Mouse (Mus musculus): ENCODE data around the gene Sec14l1.

Gene Sec14l1

GRCm38 (mm10) chr11:117087036-117087799 lies 27.8 kb upstream of the Sec14l1 start:
- 84% methylated on average over 9 of the region's 9 CpGs for WGBS

GRCm38 (mm10) chr11:117088271-117088991 lies 26.5 kb upstream of the Sec14l1 start:
- 72% methylated on average over 13 of the region's 13 CpGs for WGBS

- 76% methylated on average over 9 of the region's 9 CpGs for WGBS
These were observed 25.1 kb upstream of the Sec14l1 start for GRCm38 (mm10) chr11:117089673-117090419.

DNA sequence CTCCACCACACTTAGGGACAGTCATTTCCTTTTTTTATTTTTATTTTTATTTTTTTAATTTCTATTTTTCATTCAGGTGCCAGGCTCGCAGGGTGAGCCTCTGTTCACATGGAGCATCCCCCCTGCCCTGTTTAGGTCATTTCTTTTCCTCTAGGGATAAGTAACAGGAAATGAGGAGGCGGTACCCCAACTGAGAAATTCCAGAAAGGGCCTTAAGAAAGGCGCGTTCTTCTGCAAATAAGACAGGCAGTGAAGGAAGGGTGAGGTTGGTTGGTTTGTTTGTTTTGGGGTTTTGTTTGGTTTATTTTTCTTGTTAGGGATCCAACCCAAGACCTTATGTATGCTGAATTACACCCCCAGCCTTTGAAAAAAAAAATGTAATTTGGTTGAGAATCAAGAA lies 23.6 kb upstream of the Sec14l1 start:
- WGBS = 65% methylated on average over 4 of the region's 4 CpGs

- WGBS = 41% methylated on average over 22 of the region's 22 CpGs
These were observed 23.1 kb upstream of the Sec14l1 start for GRCm38 (mm10) chr11:117091845-117092244.

GRCm38 (mm10) chr11:117092711-117093110 lies 22.3 kb upstream of the Sec14l1 start:
- WGBS = 74% methylated on average over 8 of the region's 8 CpGs

DNA sequence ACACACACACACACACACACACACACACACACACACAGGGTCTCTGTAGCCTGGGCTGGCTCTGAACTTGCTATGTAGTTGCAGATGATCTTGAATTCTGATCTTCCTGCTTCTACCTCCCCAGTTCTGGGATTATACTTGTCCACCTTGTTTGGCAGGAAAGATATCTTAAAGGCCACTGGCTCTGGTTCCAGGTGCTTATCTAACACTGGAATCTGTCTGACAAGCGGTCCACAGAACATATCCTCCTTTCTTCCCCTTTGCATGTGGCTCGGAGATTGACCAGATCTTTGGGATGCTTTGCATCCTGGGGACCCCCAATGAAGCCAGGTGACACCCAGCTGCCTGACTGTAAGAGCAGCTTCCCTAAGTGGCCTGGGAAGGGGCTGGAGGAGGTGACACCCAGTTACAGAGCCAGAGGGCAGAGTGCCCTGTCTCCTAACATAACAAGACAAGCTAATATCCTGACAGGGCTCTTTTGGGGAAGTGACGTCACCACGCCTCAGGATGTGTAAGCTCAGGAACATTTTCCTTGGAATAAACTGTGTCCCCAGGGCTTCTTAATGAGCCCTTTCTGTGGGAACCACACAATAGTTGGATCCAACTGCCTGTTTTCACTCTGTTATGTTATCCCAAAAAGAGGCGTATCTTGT lies 20.9 kb upstream of the Sec14l1 start:
- WGBS = 69% methylated on average over 5 of the region's 5 CpGs

DNA sequence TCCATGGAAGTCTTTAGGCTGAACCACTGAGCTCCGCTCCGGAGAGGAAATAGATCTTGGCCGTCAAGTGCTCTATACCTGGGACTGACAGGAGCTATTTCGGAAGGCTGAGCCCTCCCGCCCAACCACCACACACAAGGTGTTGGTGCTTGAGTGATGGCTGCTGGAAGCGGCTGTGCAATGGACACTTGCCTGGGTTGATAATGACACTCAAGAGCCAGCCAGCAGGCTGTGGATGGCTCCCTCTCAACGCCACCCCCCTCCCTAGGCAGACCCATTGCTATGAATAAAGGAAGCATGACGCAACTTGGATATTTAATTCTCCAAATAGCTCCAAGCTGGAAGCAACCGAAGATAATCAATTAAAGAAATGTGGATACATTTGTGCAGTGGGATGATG lies 20.3 kb upstream of the Sec14l1 start:
- 58% methylated on average over 9 of the region's 9 CpGs for WGBS

- 51% methylated on average over 9 of the region's 9 CpGs for WGBS
These were observed 17.9 kb upstream of the Sec14l1 start for GRCm38 (mm10) chr11:117097021-117097420.

DNA sequence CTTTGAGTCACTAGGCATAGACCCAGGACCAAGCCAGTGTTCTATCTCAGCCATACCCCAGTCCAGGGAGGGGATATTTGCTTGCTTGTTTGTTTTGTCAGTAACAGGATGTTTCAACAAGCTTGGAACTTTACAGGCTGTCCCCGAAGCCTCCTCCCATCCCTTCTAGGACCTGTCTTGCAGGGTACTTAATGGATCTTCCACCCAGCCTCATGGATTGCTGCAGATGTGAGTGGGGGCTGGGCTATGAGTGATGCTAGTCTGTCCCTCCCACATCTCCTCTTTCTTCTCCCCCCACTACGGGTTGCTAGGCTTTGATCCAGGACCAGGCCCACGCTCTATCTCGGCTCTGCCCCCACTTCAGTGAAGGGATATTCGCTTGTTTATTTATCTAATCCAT lies 16.8 kb upstream of the Sec14l1 start:
- WGBS = 25% methylated on average over 5 of the region's 5 CpGs

- 68% methylated on average over 3 of the region's 3 CpGs for WGBS
These were observed 16.2 kb upstream of the Sec14l1 start for GRCm38 (mm10) chr11:117098784-117099183.

DNA sequence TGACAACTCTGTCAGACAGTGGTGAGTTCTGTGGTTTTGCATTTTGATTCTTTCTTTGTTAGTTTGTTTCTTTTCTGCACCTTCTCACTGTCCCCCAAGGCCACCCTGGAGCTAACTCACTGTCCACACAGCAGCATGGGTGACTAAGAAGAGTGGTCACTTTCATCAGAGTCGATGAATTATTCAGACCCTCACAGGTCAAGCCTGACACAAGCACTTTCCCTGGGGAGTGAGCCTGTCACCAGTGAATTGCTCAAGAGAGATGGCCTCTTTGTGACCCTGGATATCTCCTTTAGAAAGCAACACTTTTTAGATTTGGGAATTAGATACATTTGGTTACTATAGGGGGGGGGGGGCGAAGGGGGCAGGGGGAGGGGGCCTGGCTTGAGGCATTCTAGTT lies 15.6 kb upstream of the Sec14l1 start:
- 55% methylated on average over 2 of the region's 2 CpGs for WGBS

GRCm38 (mm10) chr11:117101351-117101921 lies 13.5 kb upstream of the Sec14l1 start:
- 38% methylated on average over 8 of the region's 8 CpGs for WGBS

GRCm38 (mm10) chr11:117101925-117102717 lies 12.8 kb upstream of the Sec14l1 start:
- WGBS = 60% methylated on average over 14 of the region's 14 CpGs

- 79% methylated on average over 10 of the region's 10 CpGs for WGBS
These were observed 11.4 kb upstream of the Sec14l1 start for GRCm38 (mm10) chr11:117103523-117103922.

GRCm38 (mm10) chr11:117104044-117104757 lies 10.8 kb upstream of the Sec14l1 start:
- 33% methylated on average over 10 of the region's 10 CpGs for WGBS

DNA sequence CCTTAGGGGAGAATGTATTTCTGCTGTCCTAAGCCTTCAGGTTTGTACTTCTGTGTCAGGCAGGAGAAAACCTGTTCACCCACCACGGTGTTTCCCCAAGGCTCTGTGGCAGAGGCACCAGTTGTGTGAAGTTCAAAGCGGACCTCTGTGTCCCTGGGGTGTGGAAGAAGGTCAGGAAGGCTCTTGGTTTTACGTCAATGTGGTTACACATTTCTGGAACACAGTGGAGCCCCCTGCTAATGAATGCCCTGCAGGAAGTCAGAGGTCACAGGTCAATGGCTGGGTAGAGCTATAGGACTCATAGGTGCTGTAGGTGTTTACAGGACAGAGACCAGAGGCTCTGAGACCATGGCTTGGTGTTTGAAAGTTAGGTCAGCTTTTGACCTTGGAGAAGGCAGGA lies 9.7 kb upstream of the Sec14l1 start:
- WGBS = 83% methylated on average over 3 of the region's 3 CpGs

- WGBS = 69% methylated on average over 7 of the region's 7 CpGs
These were observed 9.1 kb upstream of the Sec14l1 start for GRCm38 (mm10) chr11:117105850-117106249.

GRCm38 (mm10) chr11:117106633-117107334 lies 8.2 kb upstream of the Sec14l1 start:
- 63% methylated on average over 13 of the region's 13 CpGs for WGBS
